Comparison of ENCODE assay signal across 9 mouse cellular contexts in the genomic region with DNA sequence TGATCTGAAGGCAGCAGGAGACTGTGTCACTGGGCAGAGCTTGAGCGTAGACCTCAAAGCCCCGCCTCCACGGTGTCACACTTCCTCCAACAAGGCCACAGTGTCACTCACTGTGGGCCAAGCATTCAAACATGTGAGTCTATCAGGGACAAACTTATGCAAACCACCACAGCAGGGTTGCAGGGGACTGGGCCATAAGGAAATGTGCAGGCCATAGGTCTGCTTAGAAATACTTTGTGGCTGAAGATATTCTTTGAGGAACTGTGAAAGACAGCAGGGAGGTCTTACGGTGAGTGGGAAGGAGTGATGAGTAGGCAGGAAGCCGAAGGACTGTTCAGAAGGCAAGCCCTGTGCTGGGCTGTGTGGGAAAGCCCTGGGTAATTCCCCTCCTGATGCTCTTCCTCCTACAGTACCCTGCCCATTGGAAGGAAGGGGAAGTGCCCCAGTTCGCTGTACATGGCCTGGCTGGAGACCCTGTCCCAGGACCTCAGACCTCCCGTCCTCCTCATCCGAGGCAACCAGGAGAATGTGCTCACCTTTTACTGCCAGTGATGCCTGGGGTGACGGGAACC. TPM values are rescaled to one million over a fixed set of nuclear protein-coding genes. Genes with fewer than 3 reads are reported as not detected.
DNase-seq lines count a peak whose midpoint lies in the region; ATAC-seq lines count a peak whose summit lies in the region.
"Had no signal": no experiment of that assay in that cellular context is flagged by ENCODE, and none has a peak within 500 bp of the region (broad histone marks: within the 10 kb centered on the region; RNA-seq: fewer than 3 reads in every experiment).

No protein-coding gene starts in this region.

- no peaks in the 10 kb centered on the region for H3K27me3 ChIP-seq in forebrain, embryonic 13.5 days
- H3K27me3 ChIP-seq: limb, embryonic 12.5 days had no signal

- H3K27ac ChIP-seq in forebrain, embryonic 13.5 days = no peak overlapping the region
- H3K27ac ChIP-seq: limb, embryonic 12.5 days had no signal

- DNase-seq in CD4-positive helper T cell, adult 2 months (ENCODE audit: low read depth, low spot score) = peak; percentile 91
- peak; percentile 87 for DNase-seq in T-cell, adult 2 months (ENCODE audit: low spot score)
- peak; percentile 51 for DNase-seq in liver
- DNase-seq in natural killer cell, adult 2 months (ENCODE audit: low spot score in 2 of 2) = peak; percentile 89
- no peak for DNase-seq in urinary bladder, adult 18-20 months (ENCODE audit: low spot score in 2 of 2)
- DNase-seq: gastrocnemius, postnatal 14 days had no signal

- H3K4me1 ChIP-seq in forebrain, embryonic 13.5 days = no peaks in the 10 kb centered on the region

- H3K9ac ChIP-seq in forebrain, embryonic 13.5 days = no peak overlapping the region
- H3K9ac ChIP-seq: limb, embryonic 12.5 days had no signal

- H3K4me2 ChIP-seq in forebrain, embryonic 13.5 days = no peak overlapping the region
- H3K4me2 ChIP-seq: limb, embryonic 12.5 days had no signal

- 89% methylated on average over 9 of the region's 9 CpGs for WGBS in forebrain, embryonic 13.5 days

- H3K36me3 ChIP-seq in forebrain, embryonic 13.5 days (ENCODE audit: poor library complexity, severe bottlenecking) = no peaks in the 10 kb centered on the region
- H3K36me3 ChIP-seq: limb, embryonic 12.5 days had no signal

- no peaks in the 10 kb centered on the region for H3K9me3 ChIP-seq in forebrain, embryonic 13.5 days (replicated peaks)
- H3K9me3 ChIP-seq: limb, embryonic 12.5 days had no signal

- ATAC-seq in forebrain, embryonic 13.5 days = no peak
- ATAC-seq in cerebellum, adult (ENCODE audit: insufficient number of reproducible peaks, low FRiP score, low TSS enrichment) = no peak

- H3K4me3 ChIP-seq in forebrain, embryonic 13.5 days = no peak overlapping the region
- H3K4me3 ChIP-seq: limb, embryonic 12.5 days had no signal

RNA-seq across cellular contexts. Expression of a gene that starts 20.7 kb away (rescaled TPM):
- 50.9 and 53.9 TPM in 2 replicates for polyA plus RNA-seq in forebrain, embryonic 13.5 days (2015; fragmentation: Nextera tagmentation; extraction: Ambion mirVana)

RNA-seq across cellular contexts. Expression of a gene that starts 36.5 kb away (rescaled TPM):
- polyA plus RNA-seq in forebrain, embryonic 13.5 days (2015; fragmentation: Nextera tagmentation; extraction: Ambion mirVana) = not detected in 2 replicates
- polyA plus RNA-seq: limb, embryonic 12.5 days had no signal

Comparison
In these comparisons a context has a peak if more than half of its experiments do, and no peak if none do; other contexts are left out.
1. DNase-seq: peak in CD4-positive helper T cell, adult 2 months (single experiment), T-cell, adult 2 months (single experiment), liver (single experiment) and natural killer cell, adult 2 months (2 of 2); none in urinary bladder, adult 18-20 months (0 of 2).